Mouse (Mus musculus): Measurements from ENCODE around the gene Gm8926. TPM values are rescaled to one million over a fixed set of nuclear protein-coding genes. Genes with fewer than 3 reads are reported as not detected.
"Not testable (repeated sequence)": the region's sequence is repeated elsewhere in the genome, so short reads cannot be mapped to it uniquely, and the experiment has no call there.

Gene Gm8926
- polyA plus RNA-seq (2012; ENCODE audit: insufficient read depth, insufficient read length, low replicate concordance, missing spikeins) = not detected in 2 replicates

DNA sequence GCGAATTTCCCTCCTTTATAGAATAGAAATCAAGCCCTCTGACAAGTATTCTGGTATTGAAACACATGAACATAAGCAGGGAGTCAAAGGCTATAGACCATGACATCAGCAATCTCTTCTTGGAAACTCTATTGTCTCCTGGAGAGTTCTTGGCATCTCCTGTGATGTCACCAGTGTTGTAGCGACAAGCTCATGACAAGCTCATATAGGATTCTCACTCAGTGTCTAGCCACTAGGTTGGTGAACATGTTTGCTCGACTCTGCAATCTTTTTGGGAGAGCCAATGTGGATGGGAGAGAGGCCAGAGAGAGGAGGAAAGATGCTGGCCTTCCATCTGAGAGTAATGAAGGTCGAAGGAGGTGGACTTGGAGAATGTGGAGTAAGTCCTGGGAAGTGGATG lies at the start of gene Gm8926:
TSS of gene Gm8926 (plus strand) at position 301 of the 400 bp plus-strand sequence.
- 62% methylated on average over 1 of the region's 4 CpGs for WGBS
- H3K4me1 ChIP-seq (ENCODE audit: control insufficient read depth, insufficient read depth, low read length); H3K27ac ChIP-seq (ENCODE audit: insufficient read depth, low read depth, low read length); H3K4me3 ChIP-seq (ENCODE audit: insufficient read depth, low read depth, low read length): not testable (repeated sequence)

Other genes with a start within 250 kb of the Gm8926 start
- not detected in 2 replicates for gene Gm6460, start 175.6 kb upstream of the Gm8926 start, polyA plus RNA-seq (2012; ENCODE audit: insufficient read depth, insufficient read length, low replicate concordance, missing spikeins)
- not detected in 2 replicates for gene Gm8922, start 88.6 kb upstream of the Gm8926 start, polyA plus RNA-seq (2012; ENCODE audit: insufficient read depth, insufficient read length, low replicate concordance, missing spikeins)
- not detected in 2 replicates for gene Gm6465, start 75.0 kb downstream of the Gm8926 start, polyA plus RNA-seq (2012; ENCODE audit: insufficient read depth, insufficient read length, low replicate concordance, missing spikeins)
- not detected in 2 replicates for gene 4933402N22Rik, start 147.5 kb downstream of the Gm8926 start, polyA plus RNA-seq (2012; ENCODE audit: insufficient read depth, insufficient read length, low replicate concordance, missing spikeins)

Data from olfactory bulb, adult 2 months (tissue).